Mouse (Mus musculus) heart, embryonic 14.5 days (tissue): ENCODE results near the gene Efemp2. TPM values are rescaled to one million over a fixed set of nuclear protein-coding genes. Genes with fewer than 3 reads are reported as not detected.

Source experiments
- ATAC-seq: fragments of 200-750 bp; cut with Nextera tagmentation; 2 replicates; pipeline ENCODE4 v1.8.0; 2017; ENCODE audit warnings: low read depth, moderate TSS enrichment; ENCODE audit not compliant: insufficient number of reproducible peaks, insufficient read depth, low FRiP score
- H3K27ac ChIP-seq, 2 experiments: fragments of 200-500 bp in 1 of 2; fragments of 300-500 bp in 1 of 2; sonication (generic) in 1 of 2; replicated peaks in 1 of 2; 2 replicates each; pipeline ENCODE4 v1.5.1; 2012 to 2014; ENCODE audit warnings: low read depth in 2 of 2, low read length in 2 of 2, control low read depth in 1 of 2, mild to moderate bottlenecking in 1 of 2, mixed read lengths in 1 of 2; ENCODE audit not compliant: control insufficient read depth in 1 of 2, insufficient read depth in 1 of 2
- H3K27me3 ChIP-seq: fragments of 300-500 bp; sonication (generic); 2 replicates; pipeline ENCODE4 v1.6.1; 2014; ENCODE audit warnings: mild to moderate bottlenecking, low read length, control low read depth; ENCODE audit not compliant: control insufficient read depth, insufficient read depth
- H3K36me3 ChIP-seq: fragments of 300-500 bp; sonication (generic); 2 replicates; pipeline ENCODE4 v1.6.1; 2014; ENCODE audit warnings: mild to moderate bottlenecking, control low read depth, low read length, mixed read lengths; ENCODE audit not compliant: control insufficient read depth, insufficient read depth
- H3K4me1 ChIP-seq, 2 experiments: fragments of 200-500 bp in 1 of 2; fragments of 300-500 bp in 1 of 2; sonication (generic) in 1 of 2; 2 replicates each; pipeline ENCODE4 v1.6.1; 2012 to 2014; ENCODE audit warnings: low read length in 2 of 2, control low read depth in 1 of 2, mixed read lengths in 1 of 2; ENCODE audit not compliant: control insufficient read depth in 2 of 2, insufficient read depth in 2 of 2
- H3K4me2 ChIP-seq: fragments of 300-500 bp; sonication (generic); 2 replicates; pipeline ENCODE4 v1.6.1; 2014; ENCODE audit warnings: mild to moderate bottlenecking, low read length
- H3K4me3 ChIP-seq, 2 experiments: fragments of 200-500 bp in 1 of 2; fragments of 300-500 bp in 1 of 2; sonication (generic) in 1 of 2; 2 replicates each; pipeline ENCODE4 v1.5.1; 2012 to 2014; ENCODE audit warnings: low read length in 2 of 2, mild to moderate bottlenecking in 2 of 2, control low read depth in 1 of 2, low read depth in 1 of 2, moderate library complexity in 1 of 2; ENCODE audit not compliant: control insufficient read depth in 1 of 2, insufficient read depth in 1 of 2
- H3K9ac ChIP-seq: fragments of 300-500 bp; sonication (generic); 2 replicates; pipeline ENCODE4 v1.6.1; 2014; ENCODE audit warnings: mild to moderate bottlenecking, low read length
- H3K9me3 ChIP-seq: fragments of 300-500 bp; sonication (generic); 2 replicates; pipeline ENCODE4 v1.6.1; 2016; ENCODE audit warnings: low read length, control low read depth; ENCODE audit not compliant: control insufficient read depth
- WGBS: fragments of 180-500 bp; shearing (Covaris S2); extraction: QIAGEN DNeasy Blood & Tissue Kit; methylation state at CpG from one replicate; pipeline ENCODE4 v1.1.7; 2014; 5-methylcytosine and 5-hydroxymethylcytosine counted together
- polyA plus RNA-seq: library from polyadenylated mRNA; unstranded; fragments of >200 nt; fragmentation: Nextera tagmentation; extraction: Ambion mirVana; gene quantifications from 2 replicates; pipeline ENCODE4 v1.2.1, GENCODE M21; 2014

Gene Efemp2
- polyA plus RNA-seq, 1 experiment from 2014 or later, result 68.9 TPM

GRCm38 (mm10) chr19:5483386-5484359 is 9.9 kb downstream of the Efemp2 start:
- peaks cover 79% of the 10 kb centered on the region for H3K36me3 ChIP-seq
- no peak overlapping the region for H3K9ac ChIP-seq
- H3K4me1 ChIP-seq, result peaks cover 5 to 13% of the 10 kb centered on the region in 2 experiments
- no peaks in the 10 kb centered on the region for H3K9me3 ChIP-seq
- 91% methylated on average over 19 of the region's 19 CpGs for WGBS
- ATAC-seq, result no peak
- no peak overlapping the region for H3K27ac ChIP-seq
- no peak overlapping the region for H3K4me2 ChIP-seq
- no peaks in the 10 kb centered on the region for H3K27me3 ChIP-seq
- no peak overlapping the region for H3K4me3 ChIP-seq

- Histone ChIP-seq H3K9ac (no peak overlapping the region), H3K36me3 (peaks cover 71% of the 10 kb centered on the region), H3K9me3 (no peaks in the 10 kb centered on the region), H3K4me1 (peaks cover 9 to 13% of the 10 kb centered on the region in 2 experiments), H3K4me2 (no peak overlapping the region), H3K27me3 (no peaks in the 10 kb centered on the region), H3K27ac (no peak overlapping the region), H3K4me3 (no peak overlapping the region)
- ATAC-seq, result no peak
- WGBS, result 79% methylated on average over 5 of the region's 5 CpGs
Measured at GRCm38 (mm10) chr19:5484496-5484895, 10.7 kb downstream of the Efemp2 start.

GRCm38 (mm10) chr19:5485371-5485770 is 11.6 kb downstream of the Efemp2 start:
- no peaks in the 10 kb centered on the region for H3K27me3 ChIP-seq
- no peak overlapping the region for H3K4me3 ChIP-seq
- H3K9me3 ChIP-seq, result no peaks in the 10 kb centered on the region
- H3K4me1 ChIP-seq, result peaks cover 11 to 13% of the 10 kb centered on the region in 2 experiments
- no peak overlapping the region for H3K27ac ChIP-seq
- no peak overlapping the region for H3K9ac ChIP-seq
- no peak overlapping the region for H3K4me2 ChIP-seq
- H3K36me3 ChIP-seq, result peaks cover 63% of the 10 kb centered on the region
- 90% methylated on average over 8 of the region's 8 CpGs for WGBS
- no peak for ATAC-seq

- Histone ChIP-seq H3K4me2 (no peak overlapping the region), H3K9me3 (no peaks in the 10 kb centered on the region), H3K27me3 (no peaks in the 10 kb centered on the region), H3K27ac (no peak overlapping the region), H3K36me3 (peaks cover 58% of the 10 kb centered on the region), H3K4me3 (no peak overlapping the region), H3K9ac (no peak overlapping the region), H3K4me1 (peaks cover 11 to 13% of the 10 kb centered on the region in 2 experiments)
- no peak for ATAC-seq
- 90% methylated on average over 7 of the region's 7 CpGs for WGBS
Measured at GRCm38 (mm10) chr19:5485821-5486220, 12.1 kb downstream of the Efemp2 start.

- ATAC-seq, result no peak
- peak overlapping the region in 1 of 2 experiments; percentile 6; a peak in 1 of 4 replicates for H3K27ac ChIP-seq
- no peak overlapping the region for H3K4me3 ChIP-seq
- peaks cover 54% of the 10 kb centered on the region for H3K36me3 ChIP-seq
- H3K4me1 ChIP-seq, result peaks cover 11 to 13% of the 10 kb centered on the region in 2 experiments
- WGBS, result 85% methylated on average over 8 of the region's 8 CpGs
- no peaks in the 10 kb centered on the region for H3K9me3 ChIP-seq
- H3K27me3 ChIP-seq, result no peaks in the 10 kb centered on the region
- no peak overlapping the region; the same call in 1 of the 2 replicates for H3K9ac ChIP-seq
- no peak overlapping the region for H3K4me2 ChIP-seq
Measured at GRCm38 (mm10) chr19:5486286-5486685, 12.5 kb downstream of the Efemp2 start.

- no peak overlapping the region; the same call in 1 of the 2 replicates for H3K9ac ChIP-seq
Measured at GRCm38 (mm10) chr19:5486771-5487170, 13.0 kb downstream of the Efemp2 start.

GRCm38 (mm10) chr19:5487768-5488550 is 14.2 kb downstream of the Efemp2 start, which contains the start of gene Mus81:
Gene Mus81, minus strand, starts transcription at chr19:5488402.
- H3K27ac ChIP-seq, result peak within 1 kb of the TSS; percentile 99 to 100
- ATAC-seq, result peak; percentile 80
- H3K36me3 ChIP-seq, result peaks cover 51% of the 10 kb centered on the region
- H3K4me2 ChIP-seq, result peak within 1 kb of the TSS; percentile 92
- H3K9ac ChIP-seq, result peak within 1 kb of the TSS; percentile 84
- peak within 1 kb of the TSS; percentile 58 to 70 for H3K4me3 ChIP-seq
- under 1% methylated on average over 39 of the region's 39 CpGs for WGBS
- H3K9me3 ChIP-seq, result no peaks in the 10 kb centered on the region
- peaks cover 11 to 24% of the 10 kb centered on the region in 2 experiments for H3K4me1 ChIP-seq
- H3K27me3 ChIP-seq, result no peaks in the 10 kb centered on the region

More at GRCm38 (mm10) chr19:5486771-5487170, 13.0 kb downstream of the Efemp2 start:
- H3K4me3 ChIP-seq, result no peak overlapping the region
- H3K9me3 ChIP-seq, result no peaks in the 10 kb centered on the region
- peaks cover 11 to 14% of the 10 kb centered on the region in 2 experiments for H3K4me1 ChIP-seq
- peak overlapping the region; percentile 92 for H3K4me2 ChIP-seq
- H3K27me3 ChIP-seq, result no peaks in the 10 kb centered on the region
- H3K27ac ChIP-seq, result peak overlapping the region in 1 of 2 experiments; percentile 100; a peak in 1 of 4 replicates
- 77% methylated on average over 4 of the region's 4 CpGs for WGBS
- peaks cover 51% of the 10 kb centered on the region for H3K36me3 ChIP-seq
- no peak for ATAC-seq
